Mouse (Mus musculus) MEL (cell line): ENCODE data around the gene Slc5a4b. TPM values are rescaled to one million over a fixed set of nuclear protein-coding genes. Genes with fewer than 3 reads are reported as not detected.

Experiments used
- DNase-seq: peaks from one replicate; pipeline ENCODE4 v3.0.0; 2011; ENCODE audit warnings: low read depth, low spot score
- H3K27ac ChIP-seq: 2 replicates; pipeline ENCODE4 v1.5.1; 2012; ENCODE audit warnings: low read depth, mild to moderate bottlenecking, control low read depth, low read length, moderate library complexity; ENCODE audit not compliant: control insufficient read depth
- H3K27me3 ChIP-seq, 2 experiments: fragments of 150-350 bp in 1 of 2; sonication (generic) in 1 of 2; 2 replicates each; pipeline ENCODE4 v1.6.1; 2012; ENCODE audit warnings: low read length in 2 of 2, mild to moderate bottlenecking in 2 of 2, improper control_type of control experiment in 1 of 2, moderate library complexity in 1 of 2; ENCODE audit not compliant: insufficient read depth in 2 of 2, control insufficient read depth in 1 of 2
- H3K36me3 ChIP-seq, 2 experiments: 2 replicates each; pipeline ENCODE4 v1.6.1; 2012 to 2014; ENCODE audit warnings: low read length in 2 of 2, improper control_type of control experiment in 1 of 2, inconsistent platforms in 1 of 2, mild to moderate bottlenecking in 1 of 2; ENCODE audit not compliant: insufficient read depth in 2 of 2, control insufficient read depth in 1 of 2
- H3K4me1 ChIP-seq, 2 experiments: fragments of 150-350 bp in 1 of 2; sonication (generic) in 1 of 2; 2 replicates each; pipeline ENCODE4 v1.6.1; 2012; ENCODE audit warnings: low read length in 2 of 2, improper control_type of control experiment in 1 of 2, mild to moderate bottlenecking in 1 of 2; ENCODE audit not compliant: insufficient read depth in 2 of 2, control insufficient read depth in 1 of 2
- H3K4me3 ChIP-seq, 2 experiments: fragments of 150-350 bp in 1 of 2; sonication (generic) in 1 of 2; 2 replicates each; pipeline ENCODE4 v1.5.1; 2012; ENCODE audit warnings: low read depth in 2 of 2, low read length in 2 of 2, mild to moderate bottlenecking in 2 of 2, moderate library complexity in 2 of 2, control low read depth in 1 of 2, improper control_type of control experiment in 1 of 2; ENCODE audit not compliant: control insufficient read depth in 1 of 2, insufficient read depth in 1 of 2
- H3K79me2 ChIP-seq: 2 replicates; pipeline ENCODE4 v1.6.1; 2012; ENCODE audit warnings: mild to moderate bottlenecking, low read length, moderate library complexity; ENCODE audit not compliant: control insufficient read depth, poor library complexity, insufficient read depth
- H3K9ac ChIP-seq: 2 replicates; pipeline ENCODE4 v1.6.1; 2012; ENCODE audit warnings: low read depth, mild to moderate bottlenecking, control low read depth, low read length, moderate library complexity; ENCODE audit not compliant: control insufficient read depth, poor library complexity, severe bottlenecking
- H3K9me3 ChIP-seq: fragments of 150-350 bp; sonication (generic); replicated peaks from 2 replicates; pipeline ENCODE4 v1.6.1; 2012; ENCODE audit warnings: mild to moderate bottlenecking, low read length, improper control_type of control experiment, moderate library complexity; ENCODE audit not compliant: insufficient read depth
- CHD1 ChIP-seq: IDR thresholded peaks from 2 replicates; pipeline ENCODE4 v1.6.1; 2012; ENCODE audit warnings: low read depth, mild to moderate bottlenecking, inconsistent platforms, low read length, improper control_type of control experiment
- ELF1 ChIP-seq: IDR thresholded peaks from 2 replicates; pipeline ENCODE4 v1.6.1; 2014; ENCODE audit warnings: low read depth, mild to moderate bottlenecking, inconsistent platforms, low read length, improper control_type of control experiment, moderate library complexity
- EP300 ChIP-seq, 2 experiments: IDR thresholded peaks; 2 replicates each; pipeline ENCODE4 v1.6.1; 2011; ENCODE audit warnings: improper control_type of control experiment in 2 of 2, low read length in 2 of 2, low read depth in 1 of 2, mild to moderate bottlenecking in 1 of 2
- ETS1 ChIP-seq: IDR thresholded peaks from 2 replicates; pipeline ENCODE4 v1.6.1; 2012; ENCODE audit warnings: low read depth, mild to moderate bottlenecking, inconsistent platforms, low read length, improper control_type of control experiment, moderate library complexity
- GABPA ChIP-seq: IDR thresholded peaks from 2 replicates; pipeline ENCODE4 v1.6.1; 2012; ENCODE audit warnings: low read depth, mild to moderate bottlenecking, inconsistent platforms, low read length, improper control_type of control experiment, moderate library complexity
- HCFC1 ChIP-seq: IDR thresholded peaks from 2 replicates; pipeline ENCODE4 v1.6.1; 2012; ENCODE audit warnings: low read depth, mild to moderate bottlenecking, inconsistent platforms, low read length, improper control_type of control experiment, moderate library complexity
- JUND ChIP-seq: IDR thresholded peaks from 2 replicates; pipeline ENCODE4 v1.6.1; 2011; ENCODE audit warnings: low read depth, mild to moderate bottlenecking, improper control_type of control experiment, low read length
- KAT2A ChIP-seq: conservative IDR thresholded peaks from 2 replicates; pipeline ENCODE4 v1.6.1; 2012; ENCODE audit warnings: low read depth, low read length, improper control_type of control experiment, inconsistent platforms
- MAFK ChIP-seq: IDR thresholded peaks from 2 replicates; pipeline ENCODE4 v1.6.1; 2011; ENCODE audit warnings: low read depth, mild to moderate bottlenecking, low read length, improper control_type of control experiment, borderline replicate concordance
- MAX ChIP-seq: IDR thresholded peaks from 2 replicates; pipeline ENCODE4 v1.6.1; 2011; ENCODE audit warnings: low read length, improper control_type of control experiment
- MAZ ChIP-seq: IDR thresholded peaks from 2 replicates; pipeline ENCODE4 v1.6.1; 2012; ENCODE audit warnings: low read depth, mild to moderate bottlenecking, inconsistent platforms, low read length, improper control_type of control experiment
- MEF2A ChIP-seq: IDR thresholded peaks from 2 replicates; pipeline ENCODE4 v1.6.1; 2014; ENCODE audit warnings: low read depth, mild to moderate bottlenecking, inconsistent platforms, low read length, improper control_type of control experiment; ENCODE audit not compliant: poor library complexity, insufficient replicate concordance, severe bottlenecking; ENCODE audit errors: extremely low read depth
- MXI1 ChIP-seq: IDR thresholded peaks from 2 replicates; pipeline ENCODE4 v1.6.1; 2011; ENCODE audit warnings: mild to moderate bottlenecking, low read depth, low read length, improper control_type of control experiment
- MYC ChIP-seq: IDR thresholded peaks from 2 replicates; pipeline ENCODE4 v1.6.1; 2011; ENCODE audit warnings: low read depth, mild to moderate bottlenecking, low read length, improper control_type of control experiment, moderate library complexity
- NELFE ChIP-seq: IDR thresholded peaks from 2 replicates; pipeline ENCODE4 v1.6.1; 2011; ENCODE audit warnings: low read depth, low read length, improper control_type of control experiment
- POLR2A ChIP-seq, 2 experiments: IDR thresholded peaks; 2 replicates each; pipeline ENCODE4 v1.6.1; 2011 to 2012; ENCODE audit warnings: low read length in 2 of 2, mild to moderate bottlenecking in 2 of 2, control low read depth in 1 of 2, improper control_type of control experiment in 1 of 2, low read depth in 1 of 2, moderate library complexity in 1 of 2; ENCODE audit not compliant: control insufficient read depth in 1 of 2, insufficient read depth in 1 of 2, poor library complexity in 1 of 2
- POLR2AphosphoS2 ChIP-seq: IDR thresholded peaks from 2 replicates; pipeline ENCODE4 v1.6.1; 2011; ENCODE audit warnings: low read length, improper control_type of control experiment
- RAD21 ChIP-seq: IDR thresholded peaks from 2 replicates; pipeline ENCODE4 v1.6.1; 2011; ENCODE audit warnings: mild to moderate bottlenecking, low read depth, low read length, improper control_type of control experiment
- RCOR1 ChIP-seq: IDR thresholded peaks from 2 replicates; pipeline ENCODE4 v1.6.1; 2012; ENCODE audit warnings: low read depth, mild to moderate bottlenecking, inconsistent platforms, low read length, improper control_type of control experiment
- TBP ChIP-seq: IDR thresholded peaks from 2 replicates; pipeline ENCODE4 v1.8.0; 2011; ENCODE audit warnings: low read depth, low read length, improper control_type of control experiment
- TCF12 ChIP-seq: IDR thresholded peaks from 2 replicates; pipeline ENCODE4 v1.6.1; 2014; ENCODE audit warnings: low read depth, mild to moderate bottlenecking, inconsistent platforms, low read length, improper control_type of control experiment, moderate library complexity
- ZKSCAN1 ChIP-seq: IDR thresholded peaks from 2 replicates; pipeline ENCODE4 v1.6.1; 2012; ENCODE audit warnings: low read depth, mild to moderate bottlenecking, inconsistent platforms, low read length, improper control_type of control experiment, moderate library complexity
- ZMIZ1 ChIP-seq: IDR thresholded peaks from 2 replicates; pipeline ENCODE4 v1.6.1; 2012; ENCODE audit warnings: low read depth, mild to moderate bottlenecking, inconsistent platforms, low read length, improper control_type of control experiment, moderate library complexity
- ZNF384 ChIP-seq: IDR thresholded peaks from 2 replicates; pipeline ENCODE4 v1.6.1; 2012; ENCODE audit warnings: low read depth, mild to moderate bottlenecking, inconsistent platforms, low read length, improper control_type of control experiment
- polyA plus RNA-seq, 2 experiments: library from polyadenylated mRNA; stranded (reverse) in 1 of 2; unstranded in 1 of 2; fragments of >175 nt in 1 of 2; fragments of >200 nt in 1 of 2; gene quantifications; 2 replicates each; pipeline versions ENCODE4 v1.2.1 to v1.2.4; 2012; ENCODE audit warnings: low replicate concordance in 2 of 2, low read depth in 1 of 2; ENCODE audit not compliant: insufficient read length in 2 of 2, insufficient read depth in 1 of 2, missing spikeins in 1 of 2
- total RNA-seq: library from RNA; depleted of rRNA; stranded (reverse); fragments of 300-350 nt; gene quantifications from 2 replicates; pipeline ENCODE4 v1.2.3, GENCODE M21; 2012

The Slc5a4b gene
- total and polyA plus RNA-seq, 3 experiments = 0.03 TPM; not detected in 2

DNA sequence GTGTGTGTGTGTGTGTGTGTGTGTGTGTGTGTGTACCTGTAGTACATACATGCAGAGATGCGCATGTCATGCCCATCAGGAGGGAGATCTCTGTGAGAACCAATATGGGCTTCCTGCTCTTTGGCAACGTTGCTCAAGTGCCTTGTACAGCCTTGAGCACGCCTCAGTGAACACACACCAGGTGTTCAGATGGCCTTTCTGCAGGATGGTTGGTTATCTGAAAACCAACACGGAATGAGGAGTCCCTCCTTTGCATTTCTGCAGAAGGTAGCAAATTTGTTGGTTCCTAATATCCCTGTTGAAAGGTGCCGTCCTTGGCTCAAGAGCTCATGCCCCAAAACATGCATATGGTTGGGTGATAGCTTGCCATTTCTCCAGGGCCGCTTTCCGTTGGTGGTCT, 45.1 kb upstream of the Slc5a4b start:
- Histone ChIP-seq H3K27me3 (peaks cover 0 to 10% of the 10 kb centered on the region in 2 experiments; a peak in 3 of 4 replicates), H3K4me1 (no peaks in the 10 kb centered on the region), H3K27ac (no peak overlapping the region), H3K9me3 (no peaks in the 10 kb centered on the region), H3K79me2 (no peaks in the 10 kb centered on the region), H3K4me3 (no peak overlapping the region), H3K36me3 (no peaks in the 10 kb centered on the region), H3K9ac (no peak overlapping the region)
- no peak for TF ChIP-seq MAX
- no peak for TF ChIP-seq ZNF384
- no peak for TF ChIP-seq MAFK
- no peak for TF ChIP-seq RCOR1
- TF ChIP-seq ELF1 = no peak
- TF ChIP-seq JUND = no peak
- no peak for TF ChIP-seq MEF2A
- no peak for TF ChIP-seq CHD1
- TF ChIP-seq TCF12 = no peak
- no peak for TF ChIP-seq ZMIZ1
- no peak for TF ChIP-seq EP300 (IDR thresholded peaks at IDR 0.05; ENCODE audit: low read depth in 1 of 2, low read length in 2 of 2)
- no peak for DNase-seq

DNA sequence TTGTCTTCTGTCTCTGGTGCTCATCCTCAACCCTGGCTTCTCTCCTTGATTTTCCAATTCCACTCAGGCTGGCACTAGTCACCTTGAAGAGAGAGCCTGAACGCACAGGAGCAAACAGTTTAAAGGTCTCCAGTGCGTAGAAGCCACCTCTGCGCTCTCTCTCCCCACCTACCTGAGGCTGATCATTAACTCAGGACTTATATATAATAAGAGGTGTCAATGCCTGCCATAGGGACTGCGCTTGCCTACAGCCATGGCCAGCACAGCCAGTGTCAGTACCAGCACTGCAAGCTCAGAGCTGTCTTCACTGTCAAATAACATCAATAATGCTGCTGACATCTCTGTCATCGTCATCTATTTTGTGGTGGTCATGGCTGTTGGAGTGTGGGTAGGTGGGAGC, 36.5 kb upstream of the Slc5a4b start, which contains the start of gene Slc5a4a:
TSS of gene Slc5a4a (plus strand) at position 174 of the 400 bp plus-strand sequence.
- Histone ChIP-seq H3K27me3 (peaks cover 3 to 4% of the 10 kb centered on the region in 2 experiments; a peak in 3 of 4 replicates), H3K27ac (no peak within 1 kb of the TSS), H3K4me3 (no peak within 1 kb of the TSS), H3K4me1 (no peaks in the 10 kb centered on the region), H3K9me3 (no peaks in the 10 kb centered on the region), H3K79me2 (no peaks in the 10 kb centered on the region), H3K9ac (no peak within 1 kb of the TSS), H3K36me3 (no peaks in the 10 kb centered on the region)
- DNase-seq = no peak
- TF ChIP-seq RCOR1 = no peak
- TF ChIP-seq MAZ = no peak

DNA sequence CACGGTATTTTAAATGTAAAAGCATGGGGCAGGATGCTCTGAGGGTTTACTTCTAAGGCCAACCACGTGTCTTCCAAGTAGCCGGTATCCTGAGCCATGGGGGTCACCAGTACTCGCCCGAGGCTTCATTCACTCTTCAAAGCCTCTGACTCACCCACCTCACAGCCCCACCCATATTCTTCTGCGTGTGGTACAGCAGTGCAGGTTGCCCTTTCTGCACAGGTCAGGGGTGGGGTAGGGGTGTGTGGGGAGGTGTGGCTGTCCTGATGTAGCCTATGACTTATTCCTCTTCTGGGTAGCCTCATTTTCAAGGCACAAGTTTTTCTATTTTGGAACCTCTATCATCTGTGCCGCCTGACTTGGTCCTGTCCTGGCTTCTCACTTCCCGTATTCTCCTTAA, 36.1 kb upstream of the Slc5a4b start:
- Histone ChIP-seq H3K27ac (no peak overlapping the region), H3K79me2 (no peaks in the 10 kb centered on the region), H3K9me3 (no peaks in the 10 kb centered on the region), H3K27me3 (peaks cover 3 to 4% of the 10 kb centered on the region in 2 experiments; a peak in 3 of 4 replicates), H3K4me3 (no peak overlapping the region), H3K4me1 (no peaks in the 10 kb centered on the region), H3K36me3 (no peaks in the 10 kb centered on the region), H3K9ac (no peak overlapping the region)
- no peak for TF ChIP-seq ZMIZ1
- TF ChIP-seq KAT2A = no peak
- TF ChIP-seq ETS1 = no peak
- no peak for TF ChIP-seq TCF12
- TF ChIP-seq MAZ = no peak
- no peak for TF ChIP-seq ZKSCAN1
- no peak for TF ChIP-seq HCFC1
- no peak for TF ChIP-seq MYC
- TF ChIP-seq ELF1 = no peak
- TF ChIP-seq RAD21 = no peak
- no peak for TF ChIP-seq POLR2AphosphoS2
- no peak for TF ChIP-seq NELFE
- no peak for TF ChIP-seq MXI1
- no peak for TF ChIP-seq GABPA
- TF ChIP-seq POLR2A (IDR thresholded peaks at IDR 0.05; ENCODE audit: control insufficient read depth in 1 of 2, insufficient read depth in 1 of 2, low read depth in 1 of 2, low read length in 2 of 2, poor library complexity in 1 of 2) = no peak
- TF ChIP-seq ZNF384 = no peak
- TF ChIP-seq MEF2A = no peak
- TF ChIP-seq TBP = no peak
- no peak for DNase-seq
